13 mouse cellular contexts compared by ENCODE assay signal in genomic region chr2:105910611-105911010, GRCm38 (mm10). TPM values are rescaled to one million over a fixed set of nuclear protein-coding genes. Genes with fewer than 3 reads are reported as not detected.
DNase-seq lines count a peak whose midpoint lies in the region; ATAC-seq and TF ChIP-seq lines count a peak whose summit lies in the region.
"Had no signal": no experiment of that assay in that cellular context is flagged by ENCODE, and none has a peak within 500 bp of the region (broad histone marks: within the 10 kb centered on the region; RNA-seq: fewer than 3 reads in every experiment).

No protein-coding gene starts in this region.

- H3K79me2 ChIP-seq in liver, adult 2 months (ENCODE audit: control insufficient read depth, insufficient read depth, low read length), result no peaks in the 10 kb centered on the region; the same call in 1 of the 2 replicates

- TF ChIP-seq CTCF in liver, adult 2 months (IDR thresholded peaks at IDR 0.05; ENCODE audit: low read depth, low read length), result no peak

- no peak overlapping the region for H3K4me3 ChIP-seq in embryonic facial prominence, embryonic 11.5 days (ENCODE audit: low read depth, low read length)
- no peak overlapping the region for H3K4me3 ChIP-seq in embryonic facial prominence, embryonic 10.5 days
- H3K4me3 ChIP-seq in liver, adult 2 months (ENCODE audit: insufficient read depth, low read depth, low read length), result no peak overlapping the region
- H3K4me3 ChIP-seq: erythroblast, embryonic 14.5 days; heart, adult 2 months had no signal

- no peaks in the 10 kb centered on the region for H3K4me1 ChIP-seq in embryonic facial prominence, embryonic 11.5 days (ENCODE audit: control insufficient read depth, insufficient read depth, low read length)
- peaks cover 1% of the 10 kb centered on the region for H3K4me1 ChIP-seq in embryonic facial prominence, embryonic 10.5 days
- peaks cover 3% of the 10 kb centered on the region; the same call in 1 of the 2 replicates for H3K4me1 ChIP-seq in liver, adult 2 months (ENCODE audit: control insufficient read depth, insufficient read depth, low read length)

- no peaks in the 10 kb centered on the region for H3K36me3 ChIP-seq in embryonic facial prominence, embryonic 11.5 days (replicated peaks; ENCODE audit: control insufficient read depth, insufficient read depth, low read depth, low read length)
- peaks cover 19% of the 10 kb centered on the region for H3K36me3 ChIP-seq in embryonic facial prominence, embryonic 10.5 days (replicated peaks)
- H3K36me3 ChIP-seq in liver, adult 2 months (ENCODE audit: control insufficient read depth, insufficient read depth, low read length), result no peaks in the 10 kb centered on the region

- no peak overlapping the region for H3K27ac ChIP-seq in embryonic facial prominence, embryonic 11.5 days (replicated peaks; ENCODE audit: low read depth, low read length)
- no peak overlapping the region for H3K27ac ChIP-seq in embryonic facial prominence, embryonic 10.5 days (replicated peaks)
- no peak overlapping the region; the same call in 1 of the 2 replicates for H3K27ac ChIP-seq in liver, adult 2 months (replicated peaks; ENCODE audit: insufficient read depth, low read depth, low read length)
- H3K27ac ChIP-seq: heart, adult 2 months had no signal

- no peak for TF ChIP-seq POLR2A in liver, adult 2 months (IDR thresholded peaks at IDR 0.05; ENCODE audit: extremely low read depth, insufficient read depth, low read length)

- ATAC-seq in embryonic facial prominence, embryonic 11.5 days (replicated peaks; ENCODE audit: insufficient number of reproducible peaks, low FRiP score, low TSS enrichment, low read depth), result peak; percentile 39; the same call in 1 of the 2 replicates
- ATAC-seq in monocyte, adult 5-6 weeks (replicated peaks; ENCODE audit: insufficient number of reproducible peaks, low FRiP score, low TSS enrichment, poor library complexity, severe bottlenecking), result 0 out of 2 replicates have a peak, but pooled peaks have one; percentile 27
- no peak; the same call in 1 of the 2 replicates for ATAC-seq in megakaryocyte-erythroid progenitor cell, adult 5-6 weeks (replicated peaks; ENCODE audit: low FRiP score, low TSS enrichment, poor library complexity, severe bottlenecking)

- H3K27me3 ChIP-seq in embryonic facial prominence, embryonic 11.5 days (ENCODE audit: control insufficient read depth, insufficient read depth, low read length), result no peaks in the 10 kb centered on the region
- no peaks in the 10 kb centered on the region for H3K27me3 ChIP-seq in embryonic facial prominence, embryonic 10.5 days (replicated peaks; ENCODE audit: low read depth, poor library complexity, severe bottlenecking)
- H3K27me3 ChIP-seq in liver, adult 2 months (ENCODE audit: control insufficient read depth, insufficient read depth, low read length), result no peaks in the 10 kb centered on the region

- WGBS in embryonic facial prominence, embryonic 11.5 days, result 89% methylated on average over 3 of the region's 3 CpGs
- WGBS in embryonic facial prominence, embryonic 10.5 days, result 89% methylated on average over 3 of the region's 3 CpGs
- 50% methylated on average over 3 of the region's 3 CpGs for WGBS in liver, adult 2 months

- no peaks in the 10 kb centered on the region for H3K9me3 ChIP-seq in embryonic facial prominence, embryonic 11.5 days (replicated peaks; ENCODE audit: control insufficient read depth, low read length)
- H3K9me3 ChIP-seq in embryonic facial prominence, embryonic 10.5 days, result no peaks in the 10 kb centered on the region

- H3K4me2 ChIP-seq in embryonic facial prominence, embryonic 11.5 days (ENCODE audit: low read depth, low read length), result no peak overlapping the region

- DNase-seq in embryonic facial prominence, embryonic 11.5 days (ENCODE audit: low spot score), result no peak
- no peak for DNase-seq in embryonic facial prominence, embryonic 10.5 days (ENCODE audit: low spot score)
- peak; percentile 86 for DNase-seq in liver, adult 2 months (ENCODE audit: extremely low read depth, low read depth, low spot score)
- no peak for DNase-seq in liver
- DNase-seq in kidney, postnatal 25 days, result peak; percentile 47 to 61
- no peak for DNase-seq in heart, adult 8-10 months (ENCODE audit: low spot score)
- DNase-seq: cerebellum, adult 9-10 months; heart, adult 2 months; heart, postnatal 36 days; lung, postnatal 36 days had no signal

- H3K9ac ChIP-seq in embryonic facial prominence, embryonic 11.5 days (replicated peaks; ENCODE audit: low read length), result no peak overlapping the region
- H3K9ac ChIP-seq in liver, adult 2 months (ENCODE audit: low read depth, low read length), result no peak overlapping the region

RNA-seq across cellular contexts. Expression of gene Immp1l, which starts 6.2 kb away (rescaled TPM):
- polyA plus RNA-seq in embryonic facial prominence, embryonic 11.5 days (2014; fragmentation: Nextera tagmentation; extraction: Ambion mirVana), result 151 and 158 TPM in 2 replicates
- 124 and 133 TPM in 2 replicates for polyA plus RNA-seq in embryonic facial prominence, embryonic 10.5 days (2016; fragmentation: Nextera tagmentation; extraction: Ambion mirVana)
- total RNA-seq in liver, adult 2 months (2014; rRNA removed), result 42.2 and 49.4 TPM in 2 replicates
- polyA plus RNA-seq in liver, adult 2 months (2012; rRNA removed), result 12.7 and 15.1 TPM in 2 replicates
- total RNA-seq in monocyte, adult 5-6 weeks (2017), result 22.5 to 26.8 TPM (median 24.0 TPM) in 3 replicates
- 47.5 and 61.7 TPM in 2 replicates for total RNA-seq in megakaryocyte-erythroid progenitor cell, adult 5-6 weeks (2014; fragmentation: Nextera tagmentation)
- total RNA-seq in megakaryocyte-erythroid progenitor cell, adult 5-6 weeks (2017), result 55.6 and 72.8 TPM in 2 replicates
- 100 to 1,000 TPM in 2 of 4 experiments, 10 to 100 TPM in 2; 84.0 to 103 (median 99.7) TPM for total RNA-seq in heart, adult 8-10 months (2022)

RNA-seq across cellular contexts. Expression of gene Elp4, which starts 6.2 kb away (rescaled TPM):
- 56.5 and 61.5 TPM in 2 replicates for polyA plus RNA-seq in embryonic facial prominence, embryonic 11.5 days (2014; fragmentation: Nextera tagmentation; extraction: Ambion mirVana)
- 52.6 and 61.8 TPM in 2 replicates for polyA plus RNA-seq in embryonic facial prominence, embryonic 10.5 days (2016; fragmentation: Nextera tagmentation; extraction: Ambion mirVana)
- 13.6 and 16.2 TPM in 2 replicates for total RNA-seq in liver, adult 2 months (2014; rRNA removed)
- polyA plus RNA-seq in liver, adult 2 months (2012; rRNA removed), result 7.7 and 10.1 TPM in 2 replicates
- 2.2 to 12.3 TPM (median 3.8 TPM) in 3 replicates for total RNA-seq in monocyte, adult 5-6 weeks (2017)
- 21.5 and 41.7 TPM in 2 replicates for total RNA-seq in megakaryocyte-erythroid progenitor cell, adult 5-6 weeks (2014; fragmentation: Nextera tagmentation)
- total RNA-seq in megakaryocyte-erythroid progenitor cell, adult 5-6 weeks (2017), result 20.7 and 30.3 TPM in 2 replicates
- total RNA-seq in heart, adult 8-10 months (2022), result 10 to 100 TPM; 10.4 to 14.9 (median 13.1) TPM

Comparison
In these comparisons a context has a peak if more than half of its experiments do, and no peak if none do; other contexts are left out.
1. DNase-seq: peak in liver, adult 2 months (single experiment) and kidney, postnatal 25 days (2 of 2); none in embryonic facial prominence, embryonic 11.5 days (single experiment), embryonic facial prominence, embryonic 10.5 days (single experiment), liver (single experiment) and heart, adult 8-10 months (single experiment).